Mouse (Mus musculus): ENCODE data around the gene Ppp1r3d.

Gene Ppp1r3d

GRCm38 (mm10) chr2:178413481-178414260 lies 601 bp downstream of the Ppp1r3d start:
- DNase-seq (ENCODE audit: low spot score), result peak; percentile 46

- no peak for DNase-seq (ENCODE audit: low spot score)
Measured at GRCm38 (mm10) chr2:178413081-178413480, 1.2 kb downstream of the Ppp1r3d start.

- DNase-seq (ENCODE audit: low spot score), result no peak
Measured at GRCm38 (mm10) chr2:178412598-178412997, 1.7 kb downstream of the Ppp1r3d start.

- no peak for DNase-seq (ENCODE audit: low spot score)
Measured at GRCm38 (mm10) chr2:178410286-178410685, 4.0 kb downstream of the Ppp1r3d start.

GRCm38 (mm10) chr2:178409024-178409423 lies 5.2 kb downstream of the Ppp1r3d start:
- no peak for DNase-seq (ENCODE audit: low spot score)

GRCm38 (mm10) chr2:178407053-178407815 lies 7.0 kb downstream of the Ppp1r3d start, which contains the start of gene Sycp2:
Gene Sycp2 (minus strand): TSS chr2:178407685.
- DNase-seq (ENCODE audit: low spot score), result no peak
